Mouse (Mus musculus): ENCODE data around the gene Zdhhc3. TPM values are rescaled to one million over a fixed set of nuclear protein-coding genes. Genes with fewer than 3 reads are reported as not detected.

The Zdhhc3 gene
- polyA plus RNA-seq, 1 experiment from 2014 or later = 59.6 TPM

- Histone ChIP-seq H3K36me3 (ENCODE audit: control insufficient read depth, insufficient read depth, low read length) (no peaks in the 10 kb centered on the region), H3K27ac (ENCODE audit: low read depth, low read length) (no peak overlapping the region)
- 63% methylated on average over 1 of the region's 1 CpGs for WGBS
These were observed 65.3 kb downstream of the Zdhhc3 start for GRCm38 (mm10) chr9:123047665-123048064.

GRCm38 (mm10) chr9:123034426-123034825 lies 78.6 kb downstream of the Zdhhc3 start, which contains the start of gene Tgm4:
Tgm4 (plus strand) TSS chr9:123034726.
- Histone ChIP-seq H3K4me2 (replicated peaks; ENCODE audit: low read depth, low read length) (no peak within 1 kb of the TSS), H3K9ac (ENCODE audit: low read depth, low read length) (no peak within 1 kb of the TSS), H3K9me3 (ENCODE audit: control insufficient read depth, low read length) (no peaks in the 10 kb centered on the region), H3K27ac (ENCODE audit: low read depth, low read length) (no peak within 1 kb of the TSS), H3K36me3 (ENCODE audit: control insufficient read depth, insufficient read depth, low read length) (no peaks in the 10 kb centered on the region), H3K27me3 (ENCODE audit: control insufficient read depth, insufficient read depth, low read length) (no peaks in the 10 kb centered on the region), H3K4me3 (ENCODE audit: low read length) (no peak within 1 kb of the TSS), H3K4me1 (ENCODE audit: control insufficient read depth, insufficient read depth, low read length) (no peaks in the 10 kb centered on the region)
- no peak for ATAC-seq (ENCODE audit: low FRiP score, low TSS enrichment)
- 85% methylated on average over 4 of the region's 4 CpGs for WGBS

More at GRCm38 (mm10) chr9:123047665-123048064, 65.3 kb downstream of the Zdhhc3 start:
- Histone ChIP-seq H3K4me1 (ENCODE audit: control insufficient read depth, insufficient read depth, low read length) (no peaks in the 10 kb centered on the region), H3K9me3 (ENCODE audit: control insufficient read depth, low read length) (no peaks in the 10 kb centered on the region), H3K27me3 (ENCODE audit: control insufficient read depth, insufficient read depth, low read length) (no peaks in the 10 kb centered on the region), H3K9ac (ENCODE audit: low read depth, low read length) (no peak overlapping the region), H3K4me3 (ENCODE audit: low read length) (no peak overlapping the region), H3K4me2 (replicated peaks; ENCODE audit: low read depth, low read length) (no peak overlapping the region)
- ATAC-seq (ENCODE audit: low FRiP score, low TSS enrichment) = no peak

DNA sequence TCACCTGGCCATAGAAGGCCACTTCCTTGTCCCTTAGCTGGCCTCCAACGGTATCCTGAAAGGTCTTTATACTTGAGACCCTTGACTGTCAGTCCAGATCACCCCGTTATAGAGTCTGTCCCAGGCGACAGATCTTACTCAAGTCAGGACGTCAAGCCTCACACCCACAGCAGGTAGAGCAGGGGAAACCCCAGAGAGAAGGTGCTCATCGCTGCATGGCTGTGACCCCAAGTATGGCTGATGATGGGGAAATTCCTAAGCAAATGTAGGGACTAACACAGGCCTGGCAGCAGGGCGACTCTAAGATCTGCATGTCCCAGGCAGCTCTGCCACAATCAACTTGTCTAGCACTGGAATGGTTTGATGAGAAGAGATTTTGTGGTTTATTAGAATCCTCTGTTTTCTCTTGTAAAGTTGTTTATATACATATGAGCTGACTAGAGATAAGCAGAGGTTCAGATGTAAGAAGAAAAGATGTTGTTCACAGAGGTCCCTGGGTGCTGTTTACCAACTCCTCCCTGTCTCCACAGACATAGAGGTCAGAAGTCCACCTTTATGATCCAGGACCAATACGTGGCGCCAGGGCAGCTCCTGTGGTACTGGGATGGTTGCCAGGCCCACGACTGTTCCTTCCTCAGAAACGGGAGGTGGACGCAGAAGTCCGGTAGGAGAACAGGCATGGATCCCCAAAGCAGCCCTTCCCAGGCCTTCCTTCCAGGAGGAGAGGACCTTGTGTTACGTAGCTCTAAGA lies 81.3 kb downstream of the Zdhhc3 start:
- Histone ChIP-seq H3K27me3 (ENCODE audit: control insufficient read depth, insufficient read depth, low read length) (no peaks in the 10 kb centered on the region), H3K9ac (ENCODE audit: low read depth, low read length) (no peak overlapping the region), H3K4me3 (ENCODE audit: low read length) (no peak overlapping the region), H3K4me1 (ENCODE audit: control insufficient read depth, insufficient read depth, low read length) (no peaks in the 10 kb centered on the region), H3K4me2 (replicated peaks; ENCODE audit: low read depth, low read length) (no peak overlapping the region), H3K27ac (ENCODE audit: low read depth, low read length) (no peak overlapping the region), H3K9me3 (ENCODE audit: control insufficient read depth, low read length) (no peaks in the 10 kb centered on the region), H3K36me3 (ENCODE audit: control insufficient read depth, insufficient read depth, low read length) (no peaks in the 10 kb centered on the region)
- no peak for ATAC-seq (ENCODE audit: low FRiP score, low TSS enrichment)
- 84% methylated on average over 13 of the region's 13 CpGs for WGBS

DNA sequence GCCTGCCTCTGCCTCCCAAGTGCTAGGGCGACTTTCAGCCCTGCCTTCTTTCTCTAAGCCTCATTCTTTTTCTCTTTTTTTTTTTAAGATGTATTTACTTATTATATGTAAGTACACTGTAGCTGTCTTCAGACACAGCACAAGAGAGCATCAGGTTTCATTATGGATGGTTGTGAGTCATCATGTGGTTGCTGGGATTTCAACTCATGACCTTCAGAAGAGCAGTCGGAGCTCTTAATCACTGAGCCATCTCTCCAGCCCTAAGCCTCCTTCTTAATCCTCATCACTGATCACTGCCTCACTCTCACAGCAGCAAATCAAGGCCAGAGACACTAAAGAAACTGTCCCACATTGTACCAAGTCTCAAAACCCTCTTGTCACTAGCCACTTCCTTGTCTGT lies 88.8 kb downstream of the Zdhhc3 start:
- Histone ChIP-seq H3K4me3 (ENCODE audit: low read length) (no peak overlapping the region), H3K27me3 (ENCODE audit: control insufficient read depth, insufficient read depth, low read length) (no peaks in the 10 kb centered on the region), H3K4me2 (replicated peaks; ENCODE audit: low read depth, low read length) (no peak overlapping the region), H3K9ac (ENCODE audit: low read depth, low read length) (no peak overlapping the region), H3K9me3 (ENCODE audit: control insufficient read depth, low read length) (no peaks in the 10 kb centered on the region), H3K4me1 (ENCODE audit: control insufficient read depth, insufficient read depth, low read length) (peaks cover 9% of the 10 kb centered on the region), H3K27ac (ENCODE audit: low read depth, low read length) (no peak overlapping the region), H3K36me3 (ENCODE audit: control insufficient read depth, insufficient read depth, low read length) (no peaks in the 10 kb centered on the region)
- WGBS = 83% methylated on average over 2 of the region's 2 CpGs
- no peak for ATAC-seq (ENCODE audit: low FRiP score, low TSS enrichment)

DNA sequence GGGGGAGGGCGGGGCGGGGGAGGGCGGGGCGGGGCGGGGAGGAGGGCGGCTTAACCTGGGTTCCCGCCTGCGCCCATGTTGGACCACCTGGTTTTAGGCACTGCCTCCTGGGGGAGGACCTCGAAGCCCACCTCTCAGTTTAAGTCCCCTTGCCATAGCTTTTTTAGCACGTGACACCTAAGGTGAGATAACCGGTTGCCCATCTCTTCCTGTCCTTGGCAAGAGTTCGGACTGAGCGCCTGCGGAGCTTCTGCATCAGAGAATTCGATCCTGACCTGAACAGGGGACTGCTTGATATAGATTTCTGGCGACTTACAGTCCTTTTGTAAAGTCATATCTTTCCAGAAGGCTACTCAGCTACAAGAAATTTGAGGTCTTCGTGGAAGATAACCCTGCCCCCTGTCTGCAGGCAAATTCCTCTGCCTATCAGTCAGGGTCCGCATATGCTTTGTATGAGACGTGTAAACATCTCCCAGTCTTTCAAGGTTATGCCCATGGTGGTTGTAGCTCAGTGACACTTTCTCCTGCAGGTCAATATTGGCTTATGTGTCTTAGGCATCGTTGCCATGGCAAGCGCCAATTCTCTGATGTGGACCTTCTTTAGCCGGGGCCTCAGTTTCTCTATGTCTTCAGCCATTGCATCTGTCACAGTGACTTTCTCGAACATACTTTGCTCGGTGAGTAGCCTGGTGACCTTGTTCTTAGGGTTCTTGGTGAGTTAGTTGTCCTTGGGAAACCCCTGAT lies 91.2 kb downstream of the Zdhhc3 start:
- H3K4me2 ChIP-seq (replicated peaks; ENCODE audit: low read depth, low read length) = peak overlapping the region; percentile 59
- H3K27me3 ChIP-seq (ENCODE audit: control insufficient read depth, insufficient read depth, low read length) = no peaks in the 10 kb centered on the region
- H3K36me3 ChIP-seq (ENCODE audit: control insufficient read depth, insufficient read depth, low read length) = peaks cover 14% of the 10 kb centered on the region
- no peak overlapping the region for H3K27ac ChIP-seq (ENCODE audit: low read depth, low read length)
- peak overlapping the region; percentile 62 for H3K4me3 ChIP-seq (ENCODE audit: low read length)
- 46% methylated on average over 16 of the region's 24 CpGs for WGBS
- H3K9ac ChIP-seq (ENCODE audit: low read depth, low read length) = peak overlapping the region; percentile 78; the same call in 1 of the 2 replicates
- peak; percentile 25 for ATAC-seq (ENCODE audit: low FRiP score, low TSS enrichment)
- H3K4me1 ChIP-seq (ENCODE audit: control insufficient read depth, insufficient read depth, low read length) = peaks cover 9% of the 10 kb centered on the region
- H3K9me3 ChIP-seq (ENCODE audit: control insufficient read depth, low read length) = no peaks in the 10 kb centered on the region

DNA sequence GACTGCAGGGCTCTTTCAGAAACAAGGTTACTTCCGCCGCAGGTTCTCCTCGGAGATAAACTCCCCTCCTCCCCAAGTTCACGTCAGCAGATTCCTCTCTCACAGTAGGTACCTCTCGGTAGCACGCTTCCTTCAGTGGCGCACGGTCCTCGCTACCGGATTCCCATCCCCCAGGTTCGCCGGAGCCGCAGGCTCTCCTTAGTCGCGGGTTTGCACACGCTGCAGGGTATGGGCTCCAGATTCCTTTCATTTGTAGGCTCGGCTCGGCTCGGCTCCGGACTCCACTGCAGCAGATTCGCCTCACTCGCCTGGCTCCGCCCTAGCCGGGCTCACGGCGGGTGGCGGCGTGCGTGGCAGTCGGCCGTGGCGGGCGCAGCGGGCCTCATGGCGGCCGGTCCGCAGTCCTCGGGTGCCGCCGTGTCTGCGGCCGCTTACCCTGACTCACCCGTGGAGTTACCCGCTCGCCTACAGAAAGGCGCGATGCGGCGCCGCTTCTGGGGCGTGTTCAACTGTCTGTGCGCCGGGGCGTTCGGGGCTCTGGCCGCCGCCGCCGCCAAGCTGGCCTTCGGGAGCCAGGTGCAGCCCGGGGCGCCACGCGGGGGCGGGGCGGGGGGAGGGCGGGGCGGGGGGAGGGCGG lies 91.9 kb downstream of the Zdhhc3 start, which contains the start of gene Tmem42:
TSS of gene Tmem42 (plus strand) at position 332 of the 637 bp plus-strand sequence.
- Histone ChIP-seq H3K9ac (ENCODE audit: low read depth, low read length) (peak within 1 kb of the TSS; percentile 78), H3K4me2 (replicated peaks; ENCODE audit: low read depth, low read length) (peak within 1 kb of the TSS; percentile 59), H3K27me3 (ENCODE audit: control insufficient read depth, insufficient read depth, low read length) (no peaks in the 10 kb centered on the region), H3K4me1 (ENCODE audit: control insufficient read depth, insufficient read depth, low read length) (peaks cover 9% of the 10 kb centered on the region), H3K27ac (ENCODE audit: low read depth, low read length) (peak within 1 kb of the TSS; percentile 85), H3K36me3 (ENCODE audit: control insufficient read depth, insufficient read depth, low read length) (peaks cover 20% of the 10 kb centered on the region), H3K9me3 (ENCODE audit: control insufficient read depth, low read length) (no peaks in the 10 kb centered on the region), H3K4me3 (ENCODE audit: low read length) (peak within 1 kb of the TSS; percentile 62)
- under 1% methylated on average over 52 of the region's 69 CpGs for WGBS
- ATAC-seq (ENCODE audit: low FRiP score, low TSS enrichment) = peak; percentile 98

Other genes with a start within 250 kb of the Zdhhc3 start
- 28.2 and 66.0 TPM in 2 replicates for gene Zfp445, start 247.2 kb downstream of the Zdhhc3 start, polyA plus RNA-seq (2014; fragmentation: Nextera tagmentation; extraction: Ambion mirVana)
- 3.3 and 3.6 TPM in 2 replicates for gene Zkscan7, start 227.5 kb downstream of the Zdhhc3 start, polyA plus RNA-seq (2014; fragmentation: Nextera tagmentation; extraction: Ambion mirVana)
- gene Zfp105, start 190.1 kb downstream of the Zdhhc3 start, polyA plus RNA-seq (2014; fragmentation: Nextera tagmentation; extraction: Ambion mirVana) = 20.8 and 28.6 TPM in 2 replicates
- 34.8 and 49.5 TPM in 2 replicates for gene 1110059G10Rik, start 162.2 kb downstream of the Zdhhc3 start, polyA plus RNA-seq (2014; fragmentation: Nextera tagmentation; extraction: Ambion mirVana)
- gene Kif15, start 162.2 kb downstream of the Zdhhc3 start, polyA plus RNA-seq (2014; fragmentation: Nextera tagmentation; extraction: Ambion mirVana) = 65.5 and 80.9 TPM in 2 replicates
- gene Tmem42, start 91.9 kb downstream of the Zdhhc3 start, polyA plus RNA-seq (2014; fragmentation: Nextera tagmentation; extraction: Ambion mirVana) = 25.5 and 26.4 TPM in 2 replicates
- 0.31 TPM in 1 of 2 replicates, not detected in the other for gene Tgm4, start 78.5 kb downstream of the Zdhhc3 start, polyA plus RNA-seq (2014; fragmentation: Nextera tagmentation; extraction: Ambion mirVana)
- 133 and 156 TPM in 2 replicates for gene Exosc7, start within 50 bp of the Zdhhc3 start, polyA plus RNA-seq (2014; fragmentation: Nextera tagmentation; extraction: Ambion mirVana)
- not detected in 2 replicates for gene Clec3b, start 37.7 kb upstream of the Zdhhc3 start, polyA plus RNA-seq (2014; fragmentation: Nextera tagmentation; extraction: Ambion mirVana)
- gene Cdcp1, start 102.8 kb upstream of the Zdhhc3 start, polyA plus RNA-seq (2014; fragmentation: Nextera tagmentation; extraction: Ambion mirVana) = 5.4 and 10.2 TPM in 2 replicates
- 5.8 and 8.2 TPM in 2 replicates for gene Tmem158, start 147.6 kb upstream of the Zdhhc3 start, polyA plus RNA-seq (2014; fragmentation: Nextera tagmentation; extraction: Ambion mirVana)

Measured in kidney, embryonic 14.5 days (tissue).